Mouse (Mus musculus): ENCODE measurements around the gene Mcl1. TPM values are rescaled to one million over a fixed set of nuclear protein-coding genes. Genes with fewer than 3 reads are reported as not detected.
"Not testable (repeated sequence)": the region's sequence is repeated elsewhere in the genome, so short reads cannot be mapped to it uniquely, and the experiment has no call there.

Gene Mcl1
- polyA plus RNA-seq, 1 experiment = 27.4 TPM

DNA sequence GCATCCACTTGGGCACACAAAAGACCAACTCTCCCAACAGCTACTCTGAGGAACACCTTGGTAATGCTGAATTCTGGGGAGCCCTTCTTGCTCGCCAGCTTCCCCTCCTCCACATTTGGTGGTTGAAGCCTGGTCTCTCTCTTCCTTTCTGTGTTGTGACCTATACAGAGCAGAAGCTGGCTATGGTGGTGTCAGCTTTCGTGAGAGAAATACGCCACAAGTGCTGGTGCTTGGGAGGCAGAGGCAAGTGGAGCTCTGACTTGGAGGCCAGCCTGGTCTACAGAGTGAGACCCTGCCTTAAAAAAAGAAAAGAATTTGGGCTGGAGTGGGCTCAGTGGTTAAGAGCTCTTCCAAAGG, 10.7 kb downstream of the Mcl1 start:
- Histone ChIP-seq H3K27ac (ENCODE audit: control insufficient read depth, insufficient read depth, low read depth, low read length) (no peak overlapping the region; the same call in 1 of the 2 replicates), H3K4me1 (ENCODE audit: control insufficient read depth, insufficient read depth, low read length) (peaks cover 6% of the 10 kb centered on the region; the same call in 1 of the 2 replicates), H3K4me3 (ENCODE audit: control insufficient read depth, low read depth, low read length) (no peak overlapping the region), H3K36me3 (ENCODE audit: control insufficient read depth, insufficient read depth, low read length) (no peaks in the 10 kb centered on the region), H3K27me3 (ENCODE audit: control insufficient read depth, insufficient read depth, low read length) (no peaks in the 10 kb centered on the region)
- no peak for TF ChIP-seq POLR2A (IDR thresholded peaks at IDR 0.05; ENCODE audit: control insufficient read depth, low read depth, low read length)
- TF ChIP-seq CTCF (IDR thresholded peaks at IDR 0.05; ENCODE audit: control insufficient read depth, insufficient read depth, insufficient replicate concordance, low read depth, low read length) = no peak

DNA sequence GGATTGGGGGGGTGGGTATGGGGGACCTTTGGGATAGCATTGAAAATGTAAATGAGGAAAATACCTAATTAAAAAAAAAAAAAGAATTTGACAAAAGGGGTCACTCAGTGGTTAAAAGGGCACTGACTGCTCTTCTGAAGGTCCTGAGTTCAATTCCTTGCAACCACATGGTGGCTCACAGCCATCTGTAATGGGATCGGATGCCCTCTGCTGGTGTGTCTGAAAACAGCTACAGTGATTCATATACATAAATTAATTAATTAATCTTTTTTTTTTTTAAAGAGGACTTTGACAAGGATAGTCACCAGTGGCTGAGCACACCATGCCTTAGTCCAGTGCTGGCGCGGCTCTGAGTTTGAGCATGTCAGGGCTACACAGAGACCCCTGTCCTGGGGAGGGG, 11.8 kb downstream of the Mcl1 start:
- not testable (repeated sequence) for H3K27ac ChIP-seq (ENCODE audit: control insufficient read depth, insufficient read depth, low read depth, low read length); H3K27me3 ChIP-seq (ENCODE audit: control insufficient read depth, insufficient read depth, low read length); H3K4me3 ChIP-seq (ENCODE audit: control insufficient read depth, low read depth, low read length); H3K36me3 ChIP-seq (ENCODE audit: control insufficient read depth, insufficient read depth, low read length)
- peaks cover 12% of the 10 kb centered on the region for H3K4me1 ChIP-seq (ENCODE audit: control insufficient read depth, insufficient read depth, low read length)

DNA sequence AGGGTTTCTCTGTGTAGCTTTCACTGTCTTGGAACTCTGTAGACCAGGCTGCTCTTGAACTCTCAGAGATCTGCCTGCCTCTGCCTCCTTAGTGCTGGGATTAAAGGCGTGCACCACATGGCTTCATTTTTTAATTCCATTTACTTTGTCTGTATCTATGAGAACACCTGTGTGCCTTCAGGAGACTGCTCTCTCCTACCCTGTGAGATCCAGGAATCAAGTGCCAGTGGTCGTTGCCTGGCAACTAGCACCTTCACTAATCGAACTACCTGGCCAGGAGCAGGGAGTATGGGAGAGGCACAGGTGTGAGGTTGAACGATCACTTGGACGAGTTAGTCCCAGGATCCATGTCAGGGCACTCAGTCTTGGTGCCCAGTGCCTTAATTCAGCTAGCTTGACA, 12.6 kb downstream of the Mcl1 start:
- H3K36me3 ChIP-seq (ENCODE audit: control insufficient read depth, insufficient read depth, low read length) = no peaks in the 10 kb centered on the region
- H3K27me3 ChIP-seq (ENCODE audit: control insufficient read depth, insufficient read depth, low read length) = no peaks in the 10 kb centered on the region
- peaks cover 14% of the 10 kb centered on the region for H3K4me1 ChIP-seq (ENCODE audit: control insufficient read depth, insufficient read depth, low read length)
- H3K27ac ChIP-seq (ENCODE audit: control insufficient read depth, insufficient read depth, low read depth, low read length) = no peak overlapping the region
- no peak overlapping the region for H3K4me3 ChIP-seq (ENCODE audit: control insufficient read depth, low read depth, low read length)
- no peak for TF ChIP-seq POLR2A (IDR thresholded peaks at IDR 0.05; ENCODE audit: control insufficient read depth, low read depth, low read length)
- TF ChIP-seq CTCF (IDR thresholded peaks at IDR 0.05; ENCODE audit: control insufficient read depth, insufficient read depth, insufficient replicate concordance, low read depth, low read length) = no peak

DNA sequence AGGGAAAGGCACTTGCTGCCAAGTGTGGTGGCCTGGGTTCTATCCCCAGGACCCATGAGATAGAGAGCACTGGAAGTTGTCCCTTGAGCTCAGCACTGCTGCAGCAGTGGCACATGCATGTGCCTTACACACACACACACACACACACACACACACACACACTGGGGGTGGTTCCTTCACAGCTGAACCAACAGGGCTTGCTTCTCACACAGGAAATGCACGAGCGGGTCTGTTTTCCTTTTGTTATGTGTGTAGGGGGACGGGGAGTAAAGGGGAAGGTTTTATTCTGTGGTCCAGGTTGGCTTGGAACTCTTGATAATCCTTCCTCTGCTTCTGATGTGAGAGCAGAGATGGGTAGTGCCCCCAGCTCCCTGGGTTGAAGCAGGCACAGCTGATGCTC, 13.9 kb downstream of the Mcl1 start:
- Histone ChIP-seq H3K27ac (ENCODE audit: control insufficient read depth, insufficient read depth, low read depth, low read length) (0 out of 2 replicates have a peak overlapping the region, but pooled peaks have one; percentile 12), H3K4me1 (ENCODE audit: control insufficient read depth, insufficient read depth, low read length) (peaks cover 20% of the 10 kb centered on the region), H3K4me3 (ENCODE audit: control insufficient read depth, low read depth, low read length) (no peak overlapping the region), H3K36me3 (ENCODE audit: control insufficient read depth, insufficient read depth, low read length) (no peaks in the 10 kb centered on the region), H3K27me3 (ENCODE audit: control insufficient read depth, insufficient read depth, low read length) (no peaks in the 10 kb centered on the region)
- TF ChIP-seq POLR2A (IDR thresholded peaks at IDR 0.05; ENCODE audit: control insufficient read depth, low read depth, low read length) = no peak
- no peak for TF ChIP-seq CTCF (IDR thresholded peaks at IDR 0.05; ENCODE audit: control insufficient read depth, insufficient read depth, insufficient replicate concordance, low read depth, low read length)

DNA sequence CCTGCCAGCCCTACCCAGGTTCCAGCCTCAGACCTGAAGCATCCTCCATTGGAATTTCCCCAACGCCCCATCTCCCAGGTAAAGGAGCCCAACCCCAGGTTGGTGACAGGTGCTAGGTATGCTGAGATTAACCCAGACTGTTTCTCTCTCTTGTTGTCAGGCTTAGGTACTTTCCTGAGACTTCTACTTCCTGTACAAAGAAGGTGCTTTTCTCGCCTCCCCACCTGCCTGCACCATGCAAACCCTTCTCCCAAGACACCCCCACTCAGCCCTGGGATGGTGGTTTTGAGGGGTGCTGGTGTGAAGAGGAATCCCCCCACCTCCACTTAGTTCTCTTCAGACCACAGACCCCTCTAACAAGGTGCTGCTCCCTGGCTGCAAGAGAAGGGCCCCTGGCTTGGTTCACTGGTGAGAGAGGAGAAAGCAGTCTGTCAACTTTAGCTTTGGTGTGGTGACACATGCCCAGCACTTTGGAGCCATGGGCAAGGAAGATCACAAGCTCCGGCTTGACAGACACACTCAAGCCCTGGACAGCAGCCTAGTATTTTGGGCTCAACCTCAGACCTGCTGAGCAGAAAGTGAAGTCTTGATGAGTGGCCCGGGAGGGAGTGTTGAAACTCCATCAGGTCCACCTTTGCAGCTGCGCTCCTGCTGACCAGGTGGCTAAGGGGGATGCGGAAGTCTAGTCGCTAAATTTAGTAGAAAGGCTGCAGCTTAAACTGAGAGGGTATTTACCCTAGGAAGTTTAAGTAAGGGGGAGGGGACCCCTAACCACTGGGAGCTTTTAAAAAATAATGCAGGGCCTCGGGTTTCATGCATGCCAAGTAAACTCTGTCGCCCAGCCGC, 14.5 kb downstream of the Mcl1 start:
- Histone ChIP-seq H3K36me3 (ENCODE audit: control insufficient read depth, insufficient read depth, low read length) (no peaks in the 10 kb centered on the region), H3K27me3 (ENCODE audit: control insufficient read depth, insufficient read depth, low read length) (no peaks in the 10 kb centered on the region), H3K27ac (ENCODE audit: control insufficient read depth, insufficient read depth, low read depth, low read length) (peak overlapping the region; percentile 81), H3K4me1 (ENCODE audit: control insufficient read depth, insufficient read depth, low read length) (peaks cover 24% of the 10 kb centered on the region), H3K4me3 (ENCODE audit: control insufficient read depth, low read depth, low read length) (no peak overlapping the region)
- TF ChIP-seq POLR2A (IDR thresholded peaks at IDR 0.05; ENCODE audit: control insufficient read depth, low read depth, low read length) = no peak
- TF ChIP-seq CTCF (IDR thresholded peaks at IDR 0.05; ENCODE audit: control insufficient read depth, insufficient read depth, insufficient replicate concordance, low read depth, low read length) = no peak

DNA sequence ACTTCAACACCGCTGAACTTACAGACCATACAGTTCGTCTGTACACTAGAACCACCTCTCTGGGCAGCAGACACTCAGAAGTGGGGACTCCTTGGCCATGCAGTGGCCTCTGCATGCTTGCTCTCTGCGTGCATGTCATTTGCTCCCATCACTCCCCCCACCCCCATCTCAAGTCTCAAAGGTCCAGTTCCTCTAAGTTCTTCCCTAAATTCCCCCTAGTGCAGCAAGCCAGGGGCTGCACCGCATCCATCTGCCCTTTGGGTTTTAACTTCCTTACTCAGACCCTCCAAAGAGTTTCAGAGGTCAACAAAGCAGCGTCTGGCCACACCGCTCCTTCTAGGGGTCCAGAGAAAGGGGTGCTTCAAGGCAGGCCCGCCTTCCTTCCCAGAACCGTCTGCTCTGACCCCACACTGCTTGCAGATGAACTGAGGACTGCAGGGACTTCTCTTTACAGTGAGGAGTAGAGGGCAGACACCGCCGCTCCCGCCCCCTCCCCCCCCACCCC, 15.2 kb downstream of the Mcl1 start:
- Histone ChIP-seq H3K27me3 (ENCODE audit: control insufficient read depth, insufficient read depth, low read length) (no peaks in the 10 kb centered on the region), H3K4me1 (ENCODE audit: control insufficient read depth, insufficient read depth, low read length) (peaks cover 24% of the 10 kb centered on the region), H3K27ac (ENCODE audit: control insufficient read depth, insufficient read depth, low read depth, low read length) (peak overlapping the region; percentile 81), H3K4me3 (ENCODE audit: control insufficient read depth, low read depth, low read length) (no peak overlapping the region), H3K36me3 (ENCODE audit: control insufficient read depth, insufficient read depth, low read length) (no peaks in the 10 kb centered on the region)
- TF ChIP-seq CTCF (IDR thresholded peaks at IDR 0.05; ENCODE audit: control insufficient read depth, insufficient read depth, insufficient replicate concordance, low read depth, low read length) = no peak
- TF ChIP-seq POLR2A (IDR thresholded peaks at IDR 0.05; ENCODE audit: control insufficient read depth, low read depth, low read length) = no peak

DNA sequence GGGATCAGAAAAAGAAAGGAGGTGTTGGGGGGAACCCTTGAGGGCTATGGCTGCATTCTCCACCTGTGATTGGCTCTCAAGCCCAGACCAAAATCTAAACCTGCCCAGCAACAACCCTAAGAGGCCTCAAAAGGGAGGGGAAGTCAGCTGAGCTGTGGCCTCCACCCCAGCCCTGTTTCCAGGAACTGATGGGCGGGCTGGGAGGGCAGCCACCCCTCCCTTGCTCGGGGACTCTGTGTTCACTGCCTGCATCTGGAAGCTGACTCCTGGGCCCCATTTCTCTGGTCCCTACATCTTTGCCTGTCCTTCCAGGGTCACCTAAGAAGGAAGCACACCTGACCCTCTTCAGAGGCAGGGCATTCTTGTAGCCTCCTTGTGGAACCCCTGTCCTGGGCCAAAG, 15.6 kb downstream of the Mcl1 start:
- TF ChIP-seq CTCF (IDR thresholded peaks at IDR 0.05; ENCODE audit: control insufficient read depth, insufficient read depth, insufficient replicate concordance, low read depth, low read length) (no peak), POLR2A (IDR thresholded peaks at IDR 0.05; ENCODE audit: control insufficient read depth, low read depth, low read length) (no peak)
- Histone ChIP-seq H3K36me3 (ENCODE audit: control insufficient read depth, insufficient read depth, low read length) (no peaks in the 10 kb centered on the region), H3K4me1 (ENCODE audit: control insufficient read depth, insufficient read depth, low read length) (peaks cover 24% of the 10 kb centered on the region)

More for the DNA sequence above, 15.6 kb downstream of the Mcl1 start:
- peak overlapping the region; percentile 54; the same call in 1 of the 2 replicates for H3K27ac ChIP-seq (ENCODE audit: control insufficient read depth, insufficient read depth, low read depth, low read length)
- H3K27me3 ChIP-seq (ENCODE audit: control insufficient read depth, insufficient read depth, low read length) = no peaks in the 10 kb centered on the region
- no peak overlapping the region for H3K4me3 ChIP-seq (ENCODE audit: control insufficient read depth, low read depth, low read length)

Measured in testis, adult 2 months (tissue).